Mouse (Mus musculus) embryonic facial prominence, embryonic 15.5 days (tissue): ENCODE measurements around the gene Vmn1r61. TPM values are rescaled to one million over a fixed set of nuclear protein-coding genes. Genes with fewer than 3 reads are reported as not detected.

ENCODE experiments used
- ATAC-seq: fragments of 200-750 bp; cut with Nextera tagmentation; 2 replicates; pipeline ENCODE4 v1.8.0; 2017; ENCODE audit warnings: low read depth, moderate TSS enrichment; ENCODE audit not compliant: insufficient number of reproducible peaks, low FRiP score, low TSS enrichment
- H3K27ac ChIP-seq: fragments of 300-500 bp; sonication (generic); replicated peaks from 2 replicates; pipeline ENCODE4 v1.5.1; 2015; ENCODE audit warnings: mild to moderate bottlenecking, inconsistent platforms
- H3K27me3 ChIP-seq: fragments of 300-500 bp; sonication (generic); 2 replicates; pipeline ENCODE4 v1.6.1; 2015; ENCODE audit warnings: inconsistent platforms
- H3K36me3 ChIP-seq: fragments of 300-500 bp; sonication (generic); 2 replicates; pipeline ENCODE4 v1.6.1; 2015; ENCODE audit warnings: mild to moderate bottlenecking, inconsistent platforms
- H3K4me1 ChIP-seq: fragments of 300-500 bp; sonication (generic); 2 replicates; pipeline ENCODE4 v1.6.1; 2015; ENCODE audit warnings: inconsistent platforms
- H3K4me2 ChIP-seq: fragments of 300-500 bp; sonication (generic); replicated peaks from 2 replicates; pipeline ENCODE4 v1.6.1; 2015; ENCODE audit warnings: mild to moderate bottlenecking, inconsistent platforms
- H3K4me3 ChIP-seq: fragments of 300-500 bp; sonication (generic); replicated peaks from 2 replicates; pipeline ENCODE4 v1.5.1; 2015; ENCODE audit warnings: mild to moderate bottlenecking, inconsistent platforms
- H3K9ac ChIP-seq: fragments of 300-500 bp; sonication (generic); 2 replicates; pipeline ENCODE4 v1.6.1; 2015; ENCODE audit warnings: inconsistent platforms
- H3K9me3 ChIP-seq: fragments of 300-500 bp; sonication (generic); replicated peaks from 2 replicates; pipeline ENCODE4 v1.6.1; 2016; ENCODE audit warnings: inconsistent platforms
- polyA plus RNA-seq: library from polyadenylated mRNA; unstranded; fragments of >200 nt; fragmentation: Nextera tagmentation; extraction: Ambion mirVana; gene quantifications from 2 replicates; pipeline ENCODE4 v1.2.1, GENCODE M21; 2015

Gene Vmn1r61
- polyA plus RNA-seq = not detected in 2 replicates

DNA sequence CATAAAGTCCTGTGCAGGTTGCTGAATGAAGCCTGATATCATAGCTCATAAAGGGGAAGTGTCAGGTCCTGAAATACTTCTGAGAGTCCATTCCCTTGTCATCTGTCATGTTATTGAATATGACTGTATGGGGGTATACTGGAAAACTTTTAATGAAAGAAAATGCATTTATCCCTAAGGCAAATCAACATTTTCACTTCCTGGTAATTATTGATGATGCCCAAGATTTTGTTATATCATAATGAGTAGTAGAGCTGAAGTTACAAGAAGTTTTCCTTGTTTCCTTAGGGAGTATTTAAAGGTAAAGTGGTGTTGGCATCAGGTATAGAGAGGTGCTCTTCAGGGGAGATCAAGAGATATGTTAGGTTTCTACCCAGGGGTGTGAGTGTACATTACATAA, at the start of gene Vmn1r61:
Vmn1r61 (minus strand) TSS at position 101 of the 400 bp plus-strand sequence.
- H3K27ac ChIP-seq = no peak within 1 kb of the TSS
- H3K9me3 ChIP-seq = no peaks in the 10 kb centered on the region; the same call in 1 of the 2 replicates
- H3K9ac ChIP-seq = no peak within 1 kb of the TSS
- no peaks in the 10 kb centered on the region for H3K4me1 ChIP-seq
- no peaks in the 10 kb centered on the region for H3K36me3 ChIP-seq
- H3K4me2 ChIP-seq = no peak within 1 kb of the TSS
- no peak for ATAC-seq
- H3K4me3 ChIP-seq = no peak within 1 kb of the TSS
- no peaks in the 10 kb centered on the region for H3K27me3 ChIP-seq

Other genes starting within 250 kb of the Vmn1r61 start
- 0.04 TPM in 1 of 2 replicates, not detected in the other for gene Vmn1r58, start 199.9 kb downstream of the Vmn1r61 start, polyA plus RNA-seq
- gene Vmn1r59, start 156.5 kb downstream of the Vmn1r61 start, polyA plus RNA-seq = not detected in 2 replicates
- not detected in 2 replicates for gene Vmn2r28, start 119.3 kb downstream of the Vmn1r61 start, polyA plus RNA-seq
- not detected in 2 replicates for gene Vmn1r60, start 66.0 kb downstream of the Vmn1r61 start, polyA plus RNA-seq
- not detected in 2 replicates for gene Vmn1r62, start 60.3 kb upstream of the Vmn1r61 start, polyA plus RNA-seq
- not detected in 2 replicates for gene Vmn1r63, start 192.2 kb upstream of the Vmn1r61 start, polyA plus RNA-seq